Mouse (Mus musculus) adrenal gland, adult (tissue): Measurements from ENCODE around the gene Asna1.
A peak's percentile ranks its signal among the peaks of the same experiment; 100 is the strongest.

Source experiments
- DNase-seq, 2 experiments: peaks; one replicate each; pipeline ENCODE4 v3.0.0; 2022 to 2023; ENCODE audit warnings: low spot score in 1 of 2; ENCODE audit not compliant: inconsistent age in 2 of 2

Asna1 gene

GRCm38 (mm10) chr8:84976031-84976762, 48.9 kb downstream of the Asna1 start:
- DNase-seq = peak; percentile 98 to 99

GRCm38 (mm10) chr8:84975434-84975833, 49.6 kb downstream of the Asna1 start:
- DNase-seq = peak; percentile 81 to 93

GRCm38 (mm10) chr8:84974543-84975142, 50.4 kb downstream of the Asna1 start:
- peak in 1 of 2 experiments; percentile 57 for DNase-seq

- DNase-seq = peak; percentile 88 to 94
These were observed 51.1 kb downstream of the Asna1 start for GRCm38 (mm10) chr8:84973803-84974542.

GRCm38 (mm10) chr8:84973079-84973478, 52.0 kb downstream of the Asna1 start:
- peak in 1 of 2 experiments; percentile 60 for DNase-seq

- DNase-seq = peak in 1 of 2 experiments; percentile 42
These were observed 54.2 kb downstream of the Asna1 start for GRCm38 (mm10) chr8:84970913-84971312.

GRCm38 (mm10) chr8:84970135-84970790, 54.8 kb downstream of the Asna1 start:
- DNase-seq = peak in 1 of 2 experiments; percentile 49

- DNase-seq = peak; percentile 83 to 95
These were observed 55.6 kb downstream of the Asna1 start, which contains the start of the genes Gm49661, Prdx2 and Rnaseh2a for GRCm38 (mm10) chr8:84969241-84970134. TSS of gene Gm49661 (minus strand) at chr8:84969433. TSS of gene Prdx2 (plus strand) at chr8:84969587. TSS of gene Rnaseh2a (minus strand) at chr8:84969767.

- no peak for DNase-seq
These were observed 56.4 kb downstream of the Asna1 start for GRCm38 (mm10) chr8:84968650-84969049.
